Mouse (Mus musculus): ENCODE data around the gene Mylpf. TPM values are rescaled to one million over a fixed set of nuclear protein-coding genes. Genes with fewer than 3 reads are reported as not detected.

Gene Mylpf
- polyA plus RNA-seq, 1 experiment from 2014 or later: 12.6 TPM

DNA sequence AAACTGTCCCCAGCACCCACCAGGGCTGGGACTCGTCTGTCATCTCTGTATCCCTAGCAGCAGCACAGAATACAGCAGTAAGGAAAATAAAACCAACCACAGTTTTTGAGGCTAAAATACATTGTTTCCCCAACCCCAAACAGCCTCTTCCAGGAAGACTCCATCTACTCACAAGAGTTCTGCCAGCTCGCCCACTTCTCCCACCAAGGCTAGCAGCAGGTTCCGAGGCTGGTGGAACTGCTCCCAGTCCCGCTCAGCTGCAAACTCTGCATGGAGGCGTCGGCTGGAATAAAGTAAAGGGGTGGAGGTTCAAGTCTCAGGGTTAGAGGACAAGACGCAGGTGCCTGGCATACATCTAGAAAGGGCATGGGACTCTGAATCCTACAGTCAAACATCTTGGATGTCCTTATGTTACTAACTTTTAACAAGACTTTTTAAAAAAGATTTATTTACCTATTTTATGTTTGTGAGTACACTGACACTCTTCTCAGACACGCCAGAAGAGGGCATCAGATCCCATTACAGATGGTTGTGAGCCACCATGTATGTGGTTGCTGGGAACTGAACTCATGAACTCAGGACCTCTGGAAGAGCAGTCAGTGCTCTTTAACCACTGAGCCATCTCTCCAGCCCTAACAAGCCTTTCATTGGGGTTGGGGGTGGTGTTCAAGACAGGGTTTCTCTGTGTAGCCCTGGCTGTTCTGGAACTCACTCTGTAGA is 50.7 kb downstream of the Mylpf start:
- no peak for DNase-seq (ENCODE audit: low spot score)
- Histone ChIP-seq H3K4me3 (peak overlapping the region; percentile 67), H3K4me1 (peaks cover 35% of the 10 kb centered on the region), H3K27me3 (ENCODE audit: low read depth, poor library complexity, severe bottlenecking) (no peaks in the 10 kb centered on the region), H3K27ac (replicated peaks) (no peak overlapping the region), H3K36me3 (peaks cover 40% of the 10 kb centered on the region), H3K9me3 (replicated peaks) (no peaks in the 10 kb centered on the region)
- 78% methylated on average over 8 of the region's 8 CpGs for WGBS

GRCm38 (mm10) chr7:127260309-127261111 is 51.8 kb downstream of the Mylpf start, which contains the start of gene Dctpp1:
Dctpp1 (minus strand) TSS chr7:127260709.
- peak within 1 kb of the TSS; percentile 67 for H3K4me3 ChIP-seq
- peak; percentile 98 for DNase-seq (ENCODE audit: low spot score)
- H3K9me3 ChIP-seq (replicated peaks): no peaks in the 10 kb centered on the region
- peak within 1 kb of the TSS; percentile 89 for H3K27ac ChIP-seq (replicated peaks)
- WGBS: under 1% methylated on average over 50 of the region's 50 CpGs
- H3K4me1 ChIP-seq: peaks cover 24% of the 10 kb centered on the region
- H3K36me3 ChIP-seq: peaks cover 37% of the 10 kb centered on the region
- no peaks in the 10 kb centered on the region for H3K27me3 ChIP-seq (ENCODE audit: low read depth, poor library complexity, severe bottlenecking)

GRCm38 (mm10) chr7:127262218-127262961 is 53.7 kb downstream of the Mylpf start:
- DNase-seq (ENCODE audit: low spot score): no peak
- H3K27ac ChIP-seq (replicated peaks): no peak overlapping the region
- no peaks in the 10 kb centered on the region for H3K27me3 ChIP-seq (ENCODE audit: low read depth, poor library complexity, severe bottlenecking)
- H3K4me3 ChIP-seq: no peak overlapping the region
- 86% methylated on average over 10 of the region's 10 CpGs for WGBS
- H3K4me1 ChIP-seq: peaks cover 24% of the 10 kb centered on the region
- H3K9me3 ChIP-seq (replicated peaks): no peaks in the 10 kb centered on the region
- H3K36me3 ChIP-seq: peaks cover 19% of the 10 kb centered on the region

- H3K4me3 ChIP-seq: no peak overlapping the region
- H3K4me1 ChIP-seq: peaks cover 24% of the 10 kb centered on the region
- DNase-seq (ENCODE audit: low spot score): no peak
- H3K9me3 ChIP-seq (replicated peaks): 0 out of 2 replicates have a peak, but pooled peaks cover 4% of the 10 kb centered on the region
- no peak overlapping the region for H3K27ac ChIP-seq (replicated peaks)
- WGBS: 93% methylated on average over 3 of the region's 3 CpGs
- no peaks in the 10 kb centered on the region for H3K27me3 ChIP-seq (ENCODE audit: low read depth, poor library complexity, severe bottlenecking)
- peaks cover 10% of the 10 kb centered on the region for H3K36me3 ChIP-seq
Measured at GRCm38 (mm10) chr7:127263526-127263925, 54.8 kb downstream of the Mylpf start.

Other genes starting within 250 kb of the Mylpf start
- gene Cdipt, start 233.0 kb upstream of the Mylpf start, polyA plus RNA-seq (2016; fragmentation: Nextera tagmentation; extraction: Ambion mirVana): 89.2 and 99.8 TPM in 2 replicates
- 0.51 and 1.0 TPM in 2 replicates for gene Cdiptos, start 232.8 kb upstream of the Mylpf start, polyA plus RNA-seq (2016; fragmentation: Nextera tagmentation; extraction: Ambion mirVana)
- gene Mvp, start 194.3 kb upstream of the Mylpf start, polyA plus RNA-seq (2016; fragmentation: Nextera tagmentation; extraction: Ambion mirVana): 3.0 and 5.2 TPM in 2 replicates
- gene Pagr1b, start 192.4 kb upstream of the Mylpf start, polyA plus RNA-seq (2016; fragmentation: Nextera tagmentation; extraction: Ambion mirVana): 0.19 and 0.25 TPM in 2 replicates
- 103 and 104 TPM in 2 replicates for gene Pagr1a, start 191.5 kb upstream of the Mylpf start, polyA plus RNA-seq (2016; fragmentation: Nextera tagmentation; extraction: Ambion mirVana)
- 46.2 and 55.1 TPM in 2 replicates for gene Gm42742, start 187.8 kb upstream of the Mylpf start, polyA plus RNA-seq (2016; fragmentation: Nextera tagmentation; extraction: Ambion mirVana)
- 2.9 and 4.4 TPM in 2 replicates for gene Prrt2, start 187.7 kb upstream of the Mylpf start, polyA plus RNA-seq (2016; fragmentation: Nextera tagmentation; extraction: Ambion mirVana)
- gene Maz, start 181.9 kb upstream of the Mylpf start, polyA plus RNA-seq (2016; fragmentation: Nextera tagmentation; extraction: Ambion mirVana): 64.6 and 66.4 TPM in 2 replicates
- 210 and 222 TPM in 2 replicates for gene Kif22, start 166.4 kb upstream of the Mylpf start, polyA plus RNA-seq (2016; fragmentation: Nextera tagmentation; extraction: Ambion mirVana)
- not detected in 2 replicates for gene Zg16, start 121.6 kb upstream of the Mylpf start, polyA plus RNA-seq (2016; fragmentation: Nextera tagmentation; extraction: Ambion mirVana)
- gene AI467606, start 117.5 kb upstream of the Mylpf start, polyA plus RNA-seq (2016; fragmentation: Nextera tagmentation; extraction: Ambion mirVana): 0.91 and 1.2 TPM in 2 replicates
- 7.2 and 10.3 TPM in 2 replicates for gene Qprt, start 86.7 kb upstream of the Mylpf start, polyA plus RNA-seq (2016; fragmentation: Nextera tagmentation; extraction: Ambion mirVana)
- gene Spn, start 71.1 kb upstream of the Mylpf start, polyA plus RNA-seq (2016; fragmentation: Nextera tagmentation; extraction: Ambion mirVana): 0.09 and 0.10 TPM in 2 replicates
- gene Cd2bp2, start 12.8 kb upstream of the Mylpf start, polyA plus RNA-seq (2016; fragmentation: Nextera tagmentation; extraction: Ambion mirVana): 94.3 and 109 TPM in 2 replicates
- gene Tbc1d10b, start 422 bp upstream of the Mylpf start, polyA plus RNA-seq (2016; fragmentation: Nextera tagmentation; extraction: Ambion mirVana): 22.7 and 29.4 TPM in 2 replicates
- 75.4 and 78.6 TPM in 2 replicates for gene Zfp553, start 24.2 kb downstream of the Mylpf start, polyA plus RNA-seq (2016; fragmentation: Nextera tagmentation; extraction: Ambion mirVana)
- 31.8 and 32.7 TPM in 2 replicates for gene Sept1, start 24.2 kb downstream of the Mylpf start, polyA plus RNA-seq (2016; fragmentation: Nextera tagmentation; extraction: Ambion mirVana)
- 59.4 TPM in 2 replicates for gene Zfp771, start 35.4 kb downstream of the Mylpf start, polyA plus RNA-seq (2016; fragmentation: Nextera tagmentation; extraction: Ambion mirVana)
- 289 and 345 TPM in 2 replicates for gene Dctpp1, start 51.8 kb downstream of the Mylpf start, polyA plus RNA-seq (2016; fragmentation: Nextera tagmentation; extraction: Ambion mirVana)
- gene Sephs2, start 65.2 kb downstream of the Mylpf start, polyA plus RNA-seq (2016; fragmentation: Nextera tagmentation; extraction: Ambion mirVana): 71.2 and 76.9 TPM in 2 replicates
- 0.72 and 0.77 TPM in 2 replicates for gene Itgal, start 87.4 kb downstream of the Mylpf start, polyA plus RNA-seq (2016; fragmentation: Nextera tagmentation; extraction: Ambion mirVana)
- gene Zfp768, start 136.7 kb downstream of the Mylpf start, polyA plus RNA-seq (2016; fragmentation: Nextera tagmentation; extraction: Ambion mirVana): 19.7 and 20.6 TPM in 2 replicates
- 8.6 and 9.1 TPM in 2 replicates for gene Zfp747, start 167.2 kb downstream of the Mylpf start, polyA plus RNA-seq (2016; fragmentation: Nextera tagmentation; extraction: Ambion mirVana)
- gene 9130019O22Rik, start 178.3 kb downstream of the Mylpf start, polyA plus RNA-seq (2016; fragmentation: Nextera tagmentation; extraction: Ambion mirVana): 5.8 and 6.4 TPM in 2 replicates
- 5.4 and 6.3 TPM in 2 replicates for gene E430018J23Rik, start 184.7 kb downstream of the Mylpf start, polyA plus RNA-seq (2016; fragmentation: Nextera tagmentation; extraction: Ambion mirVana)
- 6.9 and 8.0 TPM in 2 replicates for gene Zfp764, start 197.9 kb downstream of the Mylpf start, polyA plus RNA-seq (2016; fragmentation: Nextera tagmentation; extraction: Ambion mirVana)
- gene Zfp688, start 213.2 kb downstream of the Mylpf start, polyA plus RNA-seq (2016; fragmentation: Nextera tagmentation; extraction: Ambion mirVana): 34.4 and 35.2 TPM in 2 replicates
- 13.9 and 16.4 TPM in 2 replicates for gene Zfp689, start 240.3 kb downstream of the Mylpf start, polyA plus RNA-seq (2016; fragmentation: Nextera tagmentation; extraction: Ambion mirVana)